Mouse (Mus musculus): ENCODE measurements at regions not wholly inside any gene's neighbourhood (a gene's known extent, or its start where the extent isn't known, plus 50 kb on each side); places are given as distances from the start of the nearest gene placed in this dataset.

DNA sequence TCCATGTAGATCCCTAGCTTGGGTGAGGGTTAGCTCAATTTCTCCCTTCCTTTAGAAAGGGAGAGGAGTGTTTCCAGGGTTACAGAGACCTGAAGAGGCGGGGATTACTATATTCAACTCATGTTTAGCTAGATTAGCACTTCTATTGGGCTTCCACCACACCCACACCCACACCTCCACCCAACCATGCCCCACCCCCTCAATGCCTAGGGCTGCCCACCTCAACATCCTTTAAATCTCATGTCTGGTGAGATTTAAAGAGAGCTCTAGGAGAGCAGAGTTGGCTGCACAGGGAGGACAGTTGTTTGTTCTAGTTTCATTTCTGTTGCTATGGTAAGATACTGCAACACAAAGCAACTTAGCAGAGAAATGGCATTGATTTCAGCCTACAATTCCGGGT lies 113.8 kb upstream of the Cops8 start:
- TF ChIP-seq CTCF (IDR thresholded peaks at IDR 0.05): no peak
- TF ChIP-seq EP300 (IDR thresholded peaks at IDR 0.05): no peak
